Mouse (Mus musculus): ENCODE measurements at regions not wholly inside any gene's neighbourhood (a gene's known extent, or its start where the extent isn't known, plus 50 kb on each side); places are given as distances from the start of the nearest gene placed in this dataset.

DNA sequence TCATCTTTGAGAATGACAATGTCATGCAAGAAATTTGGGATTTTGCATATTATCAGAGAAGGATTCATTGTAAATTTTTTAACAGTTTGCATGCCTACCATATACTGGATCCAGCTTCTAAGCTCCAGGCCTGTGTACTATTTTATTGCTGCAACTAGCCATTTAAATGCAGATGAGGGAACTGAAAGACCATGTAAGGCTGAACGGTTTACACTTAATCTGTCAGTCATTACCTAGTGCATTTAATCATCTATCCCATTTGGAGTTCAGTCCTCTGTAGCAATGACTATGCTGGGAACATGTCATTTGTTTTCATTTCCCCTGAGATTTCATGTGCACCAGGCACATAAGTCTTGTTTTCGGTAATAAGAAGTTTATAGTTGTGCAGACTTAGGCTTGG lies 631.8 kb upstream of the Gm21961 start:
- DNase-seq (ENCODE audit: low read depth, low spot score), result no peak

DNA sequence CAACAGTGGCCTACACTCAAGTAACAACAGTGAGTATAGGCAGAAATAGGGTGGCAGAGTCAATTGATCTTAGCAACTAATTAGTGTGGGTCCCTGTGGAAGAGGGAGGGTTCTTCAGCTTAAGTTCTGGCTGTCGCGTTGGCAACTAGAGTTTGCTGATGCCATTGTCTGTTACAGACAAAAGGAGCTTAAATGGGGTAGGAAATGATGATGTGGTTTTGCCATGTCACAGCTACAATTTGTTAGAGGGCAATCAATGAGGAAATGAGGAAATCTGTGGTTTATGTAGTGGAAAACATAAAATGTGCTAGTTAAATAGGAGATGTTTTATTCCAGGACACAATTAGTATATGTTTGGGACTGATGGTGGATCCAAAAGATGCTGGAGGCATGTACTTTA lies 624.8 kb upstream of the Gm21961 start:
- DNase-seq (ENCODE audit: low read depth, low spot score), result no peak

DNA sequence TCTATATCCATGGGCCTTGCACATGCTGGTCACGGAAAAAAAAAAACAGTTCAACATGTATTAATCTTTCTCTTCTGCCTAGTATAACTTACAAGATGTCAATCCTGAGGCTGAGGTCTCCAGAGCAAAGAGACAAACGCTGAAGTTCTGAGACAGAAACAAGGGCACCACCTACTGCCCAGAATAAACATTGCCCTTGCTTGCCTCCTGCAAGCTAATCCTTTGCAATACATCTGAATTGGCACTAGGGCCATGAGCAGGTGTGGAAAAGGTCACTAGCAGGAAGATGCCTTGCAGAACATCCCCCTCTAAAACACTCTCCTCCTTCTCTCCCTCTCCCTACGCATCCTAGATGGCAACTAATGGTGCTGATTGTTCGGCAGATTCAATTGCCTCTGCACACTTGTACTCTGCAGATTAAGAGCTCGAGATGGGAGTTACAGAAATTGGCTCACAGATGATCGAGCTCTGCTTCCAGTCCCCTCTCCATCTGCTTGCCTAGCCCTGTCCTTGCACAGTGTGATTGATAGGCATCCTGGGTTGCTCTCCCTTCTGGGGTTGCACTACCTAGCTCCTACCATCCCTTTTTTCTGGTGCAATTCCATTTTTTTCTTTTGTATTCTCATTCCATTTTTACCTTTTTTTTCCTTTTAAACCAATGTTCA lies 622.9 kb upstream of the Gm21961 start:
- DNase-seq (ENCODE audit: low read depth, low spot score), result no peak

DNA sequence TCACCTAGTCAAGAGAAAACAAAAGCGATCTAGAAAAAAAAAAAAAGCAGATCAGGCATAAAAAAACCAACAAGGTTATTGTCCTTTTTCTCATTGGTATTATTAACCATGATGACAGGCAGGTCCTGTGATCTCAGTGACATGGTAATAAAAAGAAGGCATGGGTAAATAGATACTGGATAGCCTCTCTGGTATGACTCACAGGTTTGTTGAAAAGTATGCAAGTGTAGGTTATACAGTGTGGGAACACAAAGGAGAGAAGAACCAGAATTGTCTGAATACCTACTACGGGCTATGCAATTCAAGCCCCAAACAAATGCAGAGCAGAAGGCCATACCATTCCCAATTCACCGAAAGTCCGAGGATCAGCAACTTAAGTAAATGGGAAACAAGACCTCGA lies 617.7 kb upstream of the Gm21961 start:
- no peak for DNase-seq (ENCODE audit: low read depth, low spot score)

DNA sequence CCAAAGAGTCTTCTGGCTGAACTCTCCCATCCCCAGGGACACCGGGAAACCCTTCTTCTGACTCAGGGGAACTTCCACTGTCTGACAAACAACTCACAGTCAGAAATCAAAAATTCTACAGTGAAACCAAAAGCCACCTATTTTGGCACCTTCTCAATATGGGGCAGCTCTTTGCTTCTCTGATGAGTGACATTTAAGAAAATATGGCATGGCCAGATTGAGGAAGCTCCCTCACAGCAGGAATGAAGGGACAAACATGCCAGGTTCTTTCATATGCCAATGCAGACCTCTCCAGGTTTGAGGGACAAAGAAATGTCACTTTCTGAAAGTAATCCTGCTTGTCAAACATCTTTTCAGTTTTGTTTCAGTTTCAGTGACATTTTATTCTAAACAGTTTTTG lies 615.8 kb upstream of the Gm21961 start:
- no peak for DNase-seq (ENCODE audit: low read depth, low spot score)

DNA sequence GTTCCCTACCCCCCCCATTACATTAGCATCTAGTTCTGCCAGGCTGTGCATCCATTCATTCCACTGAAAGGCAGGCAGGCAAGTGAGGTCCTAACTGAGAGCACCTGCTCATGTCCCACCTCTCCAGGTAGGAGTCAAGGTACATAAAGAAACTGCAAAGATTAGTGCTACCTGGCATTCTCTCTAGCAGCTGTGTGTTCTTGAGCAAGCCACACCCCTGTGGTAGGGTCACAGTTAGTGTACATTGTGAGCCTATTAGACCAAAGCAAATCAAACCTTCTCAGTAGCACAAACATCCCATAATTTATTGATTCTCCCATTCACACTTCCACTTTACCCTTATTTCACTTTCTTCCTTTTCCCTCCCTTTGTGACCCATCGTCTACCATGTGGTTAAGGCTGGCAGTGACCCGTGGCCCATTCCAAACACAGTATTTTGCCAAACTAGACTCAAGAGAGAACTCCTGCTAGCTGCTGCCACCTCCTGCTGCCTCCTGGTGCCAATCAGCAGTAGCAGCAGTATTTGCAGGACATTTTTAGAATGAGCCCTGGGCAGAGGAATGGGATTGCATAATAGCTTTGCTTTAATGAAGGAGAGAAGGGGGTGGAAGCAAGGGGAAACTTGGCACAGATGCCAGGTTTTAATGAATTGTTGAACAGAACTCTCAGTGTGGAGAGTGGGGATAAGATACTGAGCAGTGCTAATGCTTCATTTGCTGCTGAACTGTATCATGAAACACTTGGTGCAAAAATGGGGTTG lies 578.2 kb upstream of the Gm21961 start:
- no peak for DNase-seq (ENCODE audit: low read depth, low spot score)

DNA sequence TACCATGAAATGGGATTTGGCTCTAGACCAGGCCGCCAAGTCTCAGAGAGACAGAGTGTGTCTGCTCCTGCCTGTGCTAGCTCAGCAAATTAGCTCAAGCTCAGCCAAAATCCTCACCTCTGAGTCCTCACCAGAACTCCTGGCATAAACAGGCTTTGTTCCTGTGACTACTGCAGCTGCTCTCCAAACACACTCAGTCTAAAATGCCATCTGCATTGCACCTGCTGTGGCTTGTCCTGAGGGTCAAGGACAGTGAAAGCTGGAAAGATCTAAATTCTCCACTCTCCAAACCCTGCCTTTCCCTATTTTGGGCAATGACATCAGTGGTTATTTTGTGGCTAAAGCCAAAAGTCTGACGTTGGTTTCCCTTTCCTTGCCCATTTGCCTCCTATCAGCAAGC lies 570.9 kb upstream of the Gm21961 start:
- DNase-seq (ENCODE audit: low read depth, low spot score), result peak; percentile 4

DNA sequence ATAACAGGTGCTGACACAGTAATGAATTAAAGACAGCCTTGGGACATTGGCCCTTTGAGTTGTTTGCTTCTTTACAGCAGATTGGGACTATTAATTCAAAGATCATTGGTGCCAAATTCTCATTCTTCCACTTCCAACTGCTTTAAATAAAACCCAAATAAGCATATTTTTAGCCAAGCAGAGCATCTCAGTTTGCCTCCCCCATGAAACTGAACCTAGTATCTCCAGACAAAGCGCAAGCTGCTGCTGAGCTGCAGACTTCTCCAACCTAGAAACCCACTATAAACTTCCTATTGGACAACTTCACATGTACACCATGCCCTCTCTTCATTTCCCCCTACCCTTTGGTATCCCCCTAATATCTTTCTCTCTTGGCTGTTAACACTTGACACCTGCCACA lies 564.6 kb upstream of the Gm21961 start:
- no peak for DNase-seq (ENCODE audit: low read depth, low spot score)

DNA sequence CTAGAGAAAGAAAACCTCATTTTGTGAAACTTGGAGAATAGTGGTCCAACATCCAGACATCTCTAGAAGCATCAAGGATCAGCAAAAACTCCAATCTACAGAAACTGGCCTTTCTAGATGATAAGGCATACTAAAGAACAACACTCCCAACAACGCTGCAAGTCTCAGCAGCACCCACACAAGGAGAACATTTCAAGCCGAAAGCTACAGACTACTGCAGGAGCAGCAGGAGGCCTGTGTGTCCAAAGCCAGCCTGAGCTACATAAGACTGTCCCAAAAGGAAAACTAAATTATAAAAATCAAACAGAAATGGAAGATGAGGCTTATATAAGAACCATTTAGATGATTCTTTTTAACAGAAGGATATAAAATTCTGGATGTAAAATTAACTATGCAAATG lies 553.2 kb upstream of the Gm21961 start:
- no peak for DNase-seq (ENCODE audit: low read depth, low spot score)

DNA sequence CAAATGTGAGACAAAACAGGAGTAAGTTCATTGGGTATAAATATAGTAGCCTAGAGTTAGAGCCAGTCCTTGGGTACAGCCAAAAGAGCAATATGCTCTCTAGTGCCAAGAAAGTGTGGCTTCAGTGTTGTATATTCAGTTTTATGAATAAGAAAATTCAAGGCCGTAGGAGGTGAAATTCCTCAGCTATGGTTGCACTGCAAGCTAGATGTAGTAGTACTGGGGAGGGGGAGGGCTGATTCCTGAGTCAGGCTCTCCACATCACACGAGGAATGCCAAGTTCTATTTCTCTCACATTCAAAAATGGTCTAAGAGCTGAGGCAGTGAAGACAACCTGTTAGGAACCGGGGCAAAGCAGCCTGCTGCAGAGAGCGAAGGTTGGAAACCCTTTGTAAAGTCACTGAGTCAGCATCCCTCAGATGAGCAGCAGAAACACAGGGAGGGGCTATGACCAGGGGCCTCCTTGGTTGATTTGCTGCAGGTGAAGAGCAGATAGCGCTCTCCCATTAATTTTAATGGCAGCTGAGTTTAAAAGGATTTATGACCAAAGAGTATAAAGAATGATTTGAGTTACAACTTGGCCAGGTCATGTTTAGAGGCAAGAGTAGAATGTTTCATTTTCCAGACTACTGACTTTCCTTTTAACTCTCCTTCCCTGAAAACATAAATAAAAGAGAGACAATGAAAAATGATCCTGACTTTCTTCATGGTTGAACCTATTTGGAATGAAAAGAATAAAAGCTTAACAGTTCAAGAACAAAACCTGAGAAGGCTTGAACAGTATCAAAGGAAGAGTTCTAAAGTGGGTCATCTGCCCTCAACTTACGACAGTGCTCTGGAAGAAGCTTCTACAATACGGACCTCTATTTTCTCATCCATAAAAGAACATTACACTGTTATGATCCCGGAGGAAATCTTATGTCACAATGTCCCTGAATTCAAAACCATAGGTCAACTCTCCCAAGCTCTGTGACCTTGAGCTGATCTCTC lies 543.4 kb upstream of the Gm21961 start:
- no peak for DNase-seq (ENCODE audit: low read depth, low spot score)

DNA sequence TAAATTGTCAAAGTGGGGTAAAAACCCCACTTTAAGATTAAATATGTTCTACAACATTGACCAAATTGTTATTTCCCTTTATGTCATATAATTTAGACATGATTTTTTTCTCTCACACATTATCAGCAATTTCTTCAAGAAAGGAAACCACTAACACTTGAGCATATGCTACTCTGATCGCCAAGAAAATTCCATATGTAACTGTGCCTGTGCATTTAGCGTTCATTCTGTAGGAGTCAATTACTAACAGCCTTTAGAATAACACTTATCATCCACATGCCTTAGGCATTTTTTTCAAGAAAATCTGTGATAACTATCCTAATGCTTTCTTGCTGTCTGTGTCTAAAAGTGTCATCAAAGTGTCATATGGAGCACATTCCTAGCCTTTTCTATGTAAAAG lies 534.3 kb upstream of the Gm21961 start:
- no peak for DNase-seq (ENCODE audit: low read depth, low spot score)

DNA sequence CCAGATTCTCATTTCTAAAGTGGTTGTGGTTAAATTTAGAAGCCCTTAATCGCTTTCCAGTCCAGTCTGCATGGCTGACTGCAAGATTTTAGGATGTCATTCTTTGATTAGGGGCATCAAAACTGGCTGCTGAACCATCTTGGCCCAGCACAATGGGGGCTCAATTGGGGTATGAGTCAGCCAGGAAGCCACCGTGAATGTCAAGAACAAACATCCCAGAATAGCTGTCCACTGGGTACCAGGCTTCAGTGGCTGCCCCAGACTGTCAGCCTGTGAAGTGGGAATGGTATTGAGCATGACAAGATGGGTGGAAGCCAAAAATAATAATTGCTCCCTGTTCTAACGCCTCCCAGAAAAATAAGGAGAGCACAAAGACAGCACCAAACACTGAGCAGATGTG lies 520.9 kb upstream of the Gm21961 start:
- DNase-seq (ENCODE audit: low read depth, low spot score), result no peak

DNA sequence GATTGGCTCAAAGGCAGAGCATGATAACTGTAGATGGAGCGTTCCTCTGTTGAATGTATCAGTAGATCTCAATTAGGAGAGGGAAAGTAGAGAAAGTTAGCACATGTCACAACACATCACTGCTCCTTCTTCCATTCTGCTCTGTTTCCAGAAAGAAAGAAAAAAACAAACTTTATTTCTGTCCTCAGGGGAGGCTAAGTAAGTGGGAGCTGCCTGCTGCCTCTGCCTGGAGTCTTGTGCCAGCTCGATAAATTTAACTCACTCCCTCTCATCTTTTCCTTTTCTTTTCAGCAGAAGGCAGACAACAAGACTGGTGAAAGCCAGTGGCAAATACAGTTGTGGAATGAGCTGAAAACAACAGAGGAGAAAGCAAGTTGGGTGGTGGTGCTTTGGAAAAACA lies 517.5 kb upstream of the Gm21961 start:
- no peak for DNase-seq (ENCODE audit: low read depth, low spot score)

DNA sequence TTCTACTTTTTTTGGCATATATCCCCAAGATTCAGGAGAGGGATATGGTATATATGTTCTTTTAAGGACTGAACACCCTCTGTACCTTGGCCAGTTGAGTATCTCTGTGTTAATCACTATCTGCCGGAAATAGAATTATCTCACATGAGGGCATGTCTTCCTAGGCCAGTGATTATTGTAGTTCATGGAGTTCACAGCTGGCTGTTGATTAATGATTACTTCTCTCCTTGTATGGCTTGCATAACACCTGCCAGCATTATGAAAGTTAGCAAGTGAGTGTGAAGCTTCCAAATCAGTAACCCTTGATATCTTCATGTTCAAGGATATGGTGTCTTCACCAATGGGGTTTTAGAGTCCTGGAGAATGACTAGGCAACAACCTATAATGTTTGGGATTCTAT lies 488.0 kb upstream of the Gm21961 start:
- no peak for DNase-seq (ENCODE audit: low read depth, low spot score)

DNA sequence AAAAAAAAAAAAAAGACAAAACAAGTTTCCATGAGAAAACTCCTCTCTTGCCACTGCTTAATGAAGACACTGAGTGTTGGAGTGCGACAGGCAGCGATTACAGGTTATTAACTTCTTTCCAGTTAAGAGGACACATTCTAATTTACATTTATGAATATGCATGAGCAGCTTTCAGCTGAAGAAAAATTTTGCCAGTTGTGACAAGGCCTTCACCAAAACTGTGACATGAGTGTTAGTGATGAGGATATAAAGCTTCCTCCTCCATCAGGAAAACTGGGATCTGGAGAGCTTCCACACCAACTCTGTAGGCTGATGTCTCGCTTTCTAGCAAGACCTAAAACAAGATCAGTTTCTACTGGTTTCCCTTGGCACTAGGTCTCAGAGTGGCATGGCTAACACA lies 464.2 kb upstream of the Gm21961 start:
- no peak for DNase-seq (ENCODE audit: low read depth, low spot score)

DNA sequence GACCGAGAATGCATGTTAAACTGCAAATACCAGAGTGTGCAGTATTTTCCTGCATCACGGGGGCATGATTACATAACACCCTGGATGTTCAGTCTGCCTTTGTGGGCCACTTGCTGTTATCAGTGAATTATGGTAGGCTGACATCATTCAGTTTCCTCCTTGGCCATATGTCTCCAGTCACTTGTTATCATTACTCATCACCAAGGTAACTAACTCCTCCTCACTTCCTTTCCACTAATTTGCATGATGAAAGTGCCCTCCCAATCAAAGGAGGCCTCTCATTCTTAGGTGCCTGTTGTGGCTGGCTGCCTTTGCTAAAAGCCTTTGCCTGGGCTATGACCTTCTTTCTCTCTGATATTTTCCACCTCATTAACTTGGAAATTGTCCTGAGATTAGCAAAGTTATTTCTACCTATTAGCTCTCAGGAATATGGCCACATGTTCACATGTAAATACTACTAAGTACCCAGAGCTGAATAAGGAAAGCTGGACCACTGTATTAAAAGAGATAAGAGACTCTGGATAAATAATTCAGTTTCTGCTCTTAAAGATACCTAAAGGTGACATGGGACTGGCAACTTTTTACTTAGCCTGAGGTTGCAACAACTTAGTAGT lies 440.6 kb upstream of the Gm21961 start:
- no peak for DNase-seq (ENCODE audit: low read depth, low spot score)

DNA sequence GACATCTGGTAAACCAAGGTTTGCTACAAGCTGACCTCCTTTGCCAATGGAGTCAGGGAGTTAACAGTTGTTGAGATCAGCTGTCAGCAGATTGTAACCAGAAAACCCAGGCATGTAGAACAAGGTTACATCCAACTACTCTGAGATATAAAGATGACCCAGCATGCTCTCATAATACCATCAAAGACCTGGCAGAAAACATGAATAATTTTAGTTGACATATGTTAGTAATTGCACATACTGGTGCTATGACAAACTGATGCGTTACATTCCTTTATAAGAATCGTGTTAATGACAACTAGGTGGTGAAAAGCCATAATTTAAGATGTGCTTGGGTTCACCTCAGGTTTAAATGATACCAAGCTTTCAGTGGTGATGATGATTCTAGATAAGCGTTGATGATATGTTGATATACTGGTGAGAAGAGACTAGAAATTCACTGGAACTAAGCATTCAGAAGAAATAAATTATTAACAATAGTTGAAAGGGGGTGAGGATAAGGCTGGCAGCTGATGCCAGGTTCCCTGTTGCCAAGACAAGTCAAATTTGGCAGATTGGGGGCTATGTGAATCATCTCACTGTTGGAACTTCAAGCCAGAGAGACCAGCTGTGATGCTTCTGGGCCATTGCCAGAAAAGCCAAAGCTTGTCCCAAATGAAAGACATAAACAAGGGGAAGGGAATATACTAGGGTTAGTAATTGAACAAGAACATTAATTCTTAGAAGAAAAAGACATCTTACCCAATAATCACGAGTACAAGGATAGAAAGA lies 437.7 kb upstream of the Gm21961 start:
- DNase-seq (ENCODE audit: low read depth, low spot score), result no peak

DNA sequence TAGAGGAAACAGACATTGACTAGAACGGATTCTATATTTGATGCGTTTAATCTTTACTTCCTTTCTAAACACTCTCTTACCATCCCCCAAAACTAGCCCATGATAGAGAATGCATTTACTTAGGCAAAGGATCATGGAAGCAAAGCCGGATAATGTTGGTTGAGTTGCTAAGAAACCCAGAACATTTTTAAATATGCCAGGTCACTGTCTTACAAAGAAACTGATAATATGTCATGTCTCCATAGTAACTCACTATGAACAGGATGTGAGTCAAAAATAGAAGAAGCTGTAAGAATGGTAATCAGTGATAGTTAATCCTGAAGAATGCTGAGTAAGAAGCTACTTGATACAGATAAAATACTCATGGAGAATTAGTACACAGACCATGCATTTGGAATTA lies 405.0 kb upstream of the Gm21961 start:
- no peak for DNase-seq (ENCODE audit: low read depth, low spot score)

Data from skeletal muscle tissue, adult 2 months (tissue).